Mouse (Mus musculus): ENCODE data around the gene Mylk4. TPM values are rescaled to one million over a fixed set of nuclear protein-coding genes. Genes with fewer than 3 reads are reported as not detected.

Mylk4 gene
- total and polyA plus RNA-seq, 2 experiments from 2014 or later: 1.6 to 2.8 TPM

GRCm38 (mm10) chr13:32698956-32699355 lies 84.8 kb downstream of the Mylk4 start:
- no peak for ATAC-seq (ENCODE audit: insufficient read depth, low read depth)
- no peak overlapping the region for H3K4me3 ChIP-seq (ENCODE audit: low read depth, low read length)
- no peaks in the 10 kb centered on the region for H3K9me3 ChIP-seq (replicated peaks; ENCODE audit: control insufficient read depth, low read length)
- H3K27ac ChIP-seq (ENCODE audit: low read depth): no peak overlapping the region
- WGBS: 85% methylated on average over 3 of the region's 3 CpGs
- no peak for TF ChIP-seq CTCF (IDR thresholded peaks at IDR 0.05; ENCODE audit: low read depth)
- TF ChIP-seq EP300 (IDR thresholded peaks at IDR 0.05; ENCODE audit: low read depth): no peak
- H3K36me3 ChIP-seq (replicated peaks; ENCODE audit: control insufficient read depth, insufficient read depth, low read length): no peaks in the 10 kb centered on the region
- no peaks in the 10 kb centered on the region for H3K27me3 ChIP-seq (ENCODE audit: control insufficient read depth, insufficient read depth, low read length)
- H3K9ac ChIP-seq (replicated peaks; ENCODE audit: low read depth, low read length): no peak overlapping the region
- H3K4me2 ChIP-seq (ENCODE audit: low read depth, low read length): no peak overlapping the region
- no peaks in the 10 kb centered on the region for H3K4me1 ChIP-seq (ENCODE audit: control insufficient read depth, insufficient read depth)
- DNase-seq (ENCODE audit: low spot score): no peak

- 80% methylated on average over 6 of the region's 6 CpGs for WGBS
- Histone ChIP-seq H3K27ac (ENCODE audit: low read depth) (no peak overlapping the region), H3K36me3 (replicated peaks; ENCODE audit: control insufficient read depth, insufficient read depth, low read length) (no peaks in the 10 kb centered on the region), H3K4me1 (ENCODE audit: control insufficient read depth, insufficient read depth) (no peaks in the 10 kb centered on the region), H3K9me3 (replicated peaks; ENCODE audit: control insufficient read depth, low read length) (no peaks in the 10 kb centered on the region), H3K27me3 (ENCODE audit: control insufficient read depth, insufficient read depth, low read length) (no peaks in the 10 kb centered on the region), H3K9ac (replicated peaks; ENCODE audit: low read depth, low read length) (no peak overlapping the region), H3K4me2 (ENCODE audit: low read depth, low read length) (no peak overlapping the region), H3K4me3 (ENCODE audit: low read depth, low read length) (no peak overlapping the region)
- TF ChIP-seq EP300 (IDR thresholded peaks at IDR 0.05; ENCODE audit: low read depth) (no peak), CTCF (IDR thresholded peaks at IDR 0.05; ENCODE audit: low read depth) (no peak)
- DNase-seq (ENCODE audit: low spot score) (no peak), ATAC-seq (ENCODE audit: insufficient read depth, low read depth) (no peak)
Measured at GRCm38 (mm10) chr13:32693886-32694455, 89.8 kb downstream of the Mylk4 start.

- TF ChIP-seq CTCF (IDR thresholded peaks at IDR 0.05; ENCODE audit: low read depth): no peak
- no peak for TF ChIP-seq EP300 (IDR thresholded peaks at IDR 0.05; ENCODE audit: low read depth)
- DNase-seq (ENCODE audit: low spot score) (no peak), ATAC-seq (ENCODE audit: insufficient read depth, low read depth) (no peak)
- no peaks in the 10 kb centered on the region for H3K27me3 ChIP-seq (ENCODE audit: control insufficient read depth, insufficient read depth, low read length)
- H3K36me3 ChIP-seq (replicated peaks; ENCODE audit: control insufficient read depth, insufficient read depth, low read length): no peaks in the 10 kb centered on the region
- H3K9me3 ChIP-seq (replicated peaks; ENCODE audit: control insufficient read depth, low read length): no peaks in the 10 kb centered on the region
- H3K4me1 ChIP-seq (ENCODE audit: control insufficient read depth, insufficient read depth): no peaks in the 10 kb centered on the region
- H3K4me2 ChIP-seq (ENCODE audit: low read depth, low read length): no peak overlapping the region
- no peak overlapping the region for H3K9ac ChIP-seq (replicated peaks; ENCODE audit: low read depth, low read length)
- H3K4me3 ChIP-seq (ENCODE audit: low read depth, low read length): no peak overlapping the region
- 61% methylated on average over 1 of the region's 1 CpGs for WGBS
- no peak overlapping the region for H3K27ac ChIP-seq (ENCODE audit: low read depth)
Measured at GRCm38 (mm10) chr13:32692563-32692962, 91.2 kb downstream of the Mylk4 start.

- no peak for ATAC-seq (ENCODE audit: insufficient read depth, low read depth)
- Histone ChIP-seq H3K9ac (replicated peaks; ENCODE audit: low read depth, low read length) (no peak overlapping the region), H3K4me2 (ENCODE audit: low read depth, low read length) (no peak overlapping the region), H3K36me3 (replicated peaks; ENCODE audit: control insufficient read depth, insufficient read depth, low read length) (no peaks in the 10 kb centered on the region), H3K27me3 (ENCODE audit: control insufficient read depth, insufficient read depth, low read length) (no peaks in the 10 kb centered on the region), H3K4me1 (ENCODE audit: control insufficient read depth, insufficient read depth) (no peaks in the 10 kb centered on the region), H3K4me3 (ENCODE audit: low read depth, low read length) (no peak overlapping the region), H3K27ac (ENCODE audit: low read depth) (no peak overlapping the region), H3K9me3 (replicated peaks; ENCODE audit: control insufficient read depth, low read length) (no peaks in the 10 kb centered on the region)
- TF ChIP-seq CTCF (IDR thresholded peaks at IDR 0.05; ENCODE audit: low read depth) (no peak), EP300 (IDR thresholded peaks at IDR 0.05; ENCODE audit: low read depth) (no peak)
- WGBS: 92% methylated on average over 3 of the region's 3 CpGs
- no peak for DNase-seq (ENCODE audit: low spot score)
Measured at GRCm38 (mm10) chr13:32690279-32690678, 93.5 kb downstream of the Mylk4 start.

GRCm38 (mm10) chr13:32680868-32681515 lies 102.8 kb downstream of the Mylk4 start:
- ATAC-seq (ENCODE audit: insufficient read depth, low read depth): peak; percentile 67; the same call in 1 of the 2 replicates
- Histone ChIP-seq H3K36me3 (replicated peaks; ENCODE audit: control insufficient read depth, insufficient read depth, low read length) (no peaks in the 10 kb centered on the region), H3K9ac (replicated peaks; ENCODE audit: low read depth, low read length) (no peak overlapping the region), H3K4me1 (ENCODE audit: control insufficient read depth, insufficient read depth) (no peaks in the 10 kb centered on the region), H3K9me3 (replicated peaks; ENCODE audit: control insufficient read depth, low read length) (no peaks in the 10 kb centered on the region), H3K4me3 (ENCODE audit: low read depth, low read length) (no peak overlapping the region), H3K27ac (ENCODE audit: low read depth) (no peak overlapping the region), H3K4me2 (ENCODE audit: low read depth, low read length) (peak overlapping the region; percentile 47), H3K27me3 (ENCODE audit: control insufficient read depth, insufficient read depth, low read length) (no peaks in the 10 kb centered on the region)
- peak; percentile 61 for DNase-seq (ENCODE audit: low spot score)
- WGBS: 29% methylated on average over 12 of the region's 12 CpGs
- TF ChIP-seq CTCF (IDR thresholded peaks at IDR 0.05; ENCODE audit: low read depth): peak; percentile 81
- no peak for TF ChIP-seq EP300 (IDR thresholded peaks at IDR 0.05; ENCODE audit: low read depth)
